Mouse (Mus musculus): Measurements from ENCODE around the gene Ptpn11.

The Ptpn11 gene

GRCm38 (mm10) chr5:121123399-121123798 lies 67.8 kb downstream of the Ptpn11 start:
- no peak for DNase-seq

- no peak for DNase-seq
Measured at GRCm38 (mm10) chr5:121122577-121122976, 68.6 kb downstream of the Ptpn11 start.

GRCm38 (mm10) chr5:121122036-121122435 lies 69.2 kb downstream of the Ptpn11 start:
- DNase-seq: no peak

- DNase-seq: no peak
Measured at GRCm38 (mm10) chr5:121119331-121120034, 71.7 kb downstream of the Ptpn11 start.

- DNase-seq: peak; percentile 16 to 20
Measured at GRCm38 (mm10) chr5:121118345-121118744, 72.9 kb downstream of the Ptpn11 start.

GRCm38 (mm10) chr5:121116941-121117340 lies 74.3 kb downstream of the Ptpn11 start:
- DNase-seq: no peak

GRCm38 (mm10) chr5:121115391-121116157 lies 75.6 kb downstream of the Ptpn11 start:
- no peak for DNase-seq

GRCm38 (mm10) chr5:121114151-121114550 lies 77.0 kb downstream of the Ptpn11 start:
- no peak for DNase-seq

GRCm38 (mm10) chr5:121112390-121112789 lies 78.8 kb downstream of the Ptpn11 start:
- DNase-seq: peak in 1 of 2 experiments; percentile 39

- no peak for DNase-seq
Measured at GRCm38 (mm10) chr5:121111106-121111915, 79.9 kb downstream of the Ptpn11 start.

- no peak for DNase-seq
Measured at GRCm38 (mm10) chr5:121109185-121109584, 82.0 kb downstream of the Ptpn11 start.

- no peak for DNase-seq
Measured at GRCm38 (mm10) chr5:121106913-121107312, 84.3 kb downstream of the Ptpn11 start.

- no peak for DNase-seq
Measured at GRCm38 (mm10) chr5:121100886-121101580, 90.2 kb downstream of the Ptpn11 start.

GRCm38 (mm10) chr5:121100095-121100494 lies 91.1 kb downstream of the Ptpn11 start:
- no peak for DNase-seq

GRCm38 (mm10) chr5:121097970-121098369 lies 93.2 kb downstream of the Ptpn11 start:
- DNase-seq: no peak

GRCm38 (mm10) chr5:121096744-121097143 lies 94.5 kb downstream of the Ptpn11 start:
- no peak for DNase-seq

- no peak for DNase-seq
Measured at GRCm38 (mm10) chr5:121093281-121093680, 97.9 kb downstream of the Ptpn11 start.

- DNase-seq: no peak
Measured at GRCm38 (mm10) chr5:121089660-121090059, 101.5 kb downstream of the Ptpn11 start.

GRCm38 (mm10) chr5:121087733-121088132 lies 103.5 kb downstream of the Ptpn11 start:
- DNase-seq: no peak

GRCm38 (mm10) chr5:121082605-121083004 lies 108.6 kb downstream of the Ptpn11 start:
- no peak for DNase-seq

GRCm38 (mm10) chr5:121081754-121082153 lies 109.4 kb downstream of the Ptpn11 start:
- no peak for DNase-seq
